In the genomic region with DNA sequence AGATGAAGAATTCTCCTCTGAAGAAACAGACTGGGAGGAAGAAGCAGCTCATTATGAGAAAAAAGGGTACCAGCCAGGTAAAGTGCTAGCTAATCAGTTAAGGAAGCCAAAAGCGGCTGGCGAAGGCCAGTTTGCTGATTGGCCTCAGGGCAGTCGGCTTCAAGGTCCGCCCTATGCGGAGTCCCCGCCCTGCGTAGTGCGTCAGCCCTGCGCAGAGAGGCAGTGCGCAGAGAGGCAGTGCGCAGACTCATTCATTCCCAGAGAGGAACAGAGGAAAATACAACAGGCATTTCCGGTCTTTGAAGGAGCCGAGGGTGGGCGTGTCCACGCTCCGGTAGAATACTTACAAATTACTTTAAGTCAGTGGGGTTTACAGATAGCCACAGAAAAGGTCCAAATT, we compare ENCODE assay signal across 2 mouse cellular contexts. TPM values are rescaled to one million over a fixed set of nuclear protein-coding genes. Genes with fewer than 3 reads are reported as not detected.
"Had no signal": no experiment of that assay in that cellular context is flagged by ENCODE, and none has a peak within 500 bp of the region (broad histone marks: within the 10 kb centered on the region; RNA-seq: fewer than 3 reads in every experiment).

No protein-coding gene starts in this region.

RNA-seq across cellular contexts. Expression of gene H2-Ob, which starts 18.3 kb away (rescaled TPM):
- total RNA-seq: left cerebral cortex, postnatal 36 days; left cerebral cortex, postnatal 4 days had no signal
